Mouse (Mus musculus): ENCODE results near the gene Lhfpl1. TPM values are rescaled to one million over a fixed set of nuclear protein-coding genes. Genes with fewer than 3 reads are reported as not detected.

The Lhfpl1 gene
- polyA plus RNA-seq, 1 experiment from 2014 or later = 0.08 TPM

Other genes starting within 250 kb of the Lhfpl1 start
- 14.3 and 16.7 TPM in 2 replicates for gene Amot, start 156.1 kb upstream of the Lhfpl1 start, polyA plus RNA-seq (2016; fragmentation: Nextera tagmentation; extraction: Ambion mirVana)